Mouse (Mus musculus) right cerebral cortex, postnatal 25 days (tissue): Measurements from ENCODE around the gene Map2k3.

Experiments
- DNase-seq: peaks from one replicate; pipeline ENCODE4 v3.0.0; 2022

Map2k3 gene

GRCm38 (mm10) chr11:60961176-60961575 lies 29.3 kb downstream of the Map2k3 start:
- no peak for DNase-seq

- DNase-seq = no peak
Observed at GRCm38 (mm10) chr11:60962709-60963108, 30.9 kb downstream of the Map2k3 start.

- no peak for DNase-seq
Observed at GRCm38 (mm10) chr11:60966974-60967373, 35.1 kb downstream of the Map2k3 start.

GRCm38 (mm10) chr11:60975097-60975496 lies 43.3 kb downstream of the Map2k3 start:
- no peak for DNase-seq

- no peak for DNase-seq
Observed at GRCm38 (mm10) chr11:60976234-60976633, 44.4 kb downstream of the Map2k3 start.

- DNase-seq = no peak
Observed at GRCm38 (mm10) chr11:60976742-60977141, 44.9 kb downstream of the Map2k3 start.

- no peak for DNase-seq
Observed at GRCm38 (mm10) chr11:60977153-60977552, 45.3 kb downstream of the Map2k3 start.

- DNase-seq = no peak
Observed at GRCm38 (mm10) chr11:60978658-60979057, 46.8 kb downstream of the Map2k3 start.

- no peak for DNase-seq
Observed at GRCm38 (mm10) chr11:60979788-60980187, 48.0 kb downstream of the Map2k3 start.

GRCm38 (mm10) chr11:60981693-60982486 lies 50.1 kb downstream of the Map2k3 start:
- DNase-seq = no peak

GRCm38 (mm10) chr11:60984912-60985558 lies 53.2 kb downstream of the Map2k3 start:
- DNase-seq = no peak

- no peak for DNase-seq
Observed at GRCm38 (mm10) chr11:60990428-60990827, 58.6 kb downstream of the Map2k3 start.
